Mouse (Mus musculus): ENCODE data around the gene Pde4c. TPM values are rescaled to one million over a fixed set of nuclear protein-coding genes. Genes with fewer than 3 reads are reported as not detected.

Gene Pde4c
- total and polyA plus RNA-seq, 3 experiments: 2.3 to 6.5 (median 4.7) TPM

GRCm38 (mm10) chr8:70764026-70764425 is 40.5 kb downstream of the Pde4c start:
- DNase-seq (ENCODE audit: extremely low read depth): no peak
- H3K27ac ChIP-seq (ENCODE audit: insufficient read depth, low read depth): no peak overlapping the region
- no peak overlapping the region for H3K4me3 ChIP-seq (replicated peaks in 1 of 3; ENCODE audit: low read depth in 2 of 3, low read length in 2 of 3, poor library complexity in 1 of 3)
- no peak overlapping the region for H3K4me2 ChIP-seq (ENCODE audit: insufficient read depth, low read depth, poor library complexity, severe bottlenecking)
- H3K4me1 ChIP-seq (ENCODE audit: control insufficient read depth in 1 of 2, insufficient read depth in 2 of 2): peaks cover 25 to 71% of the 10 kb centered on the region in 2 experiments
- in situ Hi-C loops (cut with MboI; ENCODE audit: low pct_ligation_motif_present, low pct_unique_long_range_greater_than_20kb, low sequenced_read_pairs) (loop anchor here (5.0 kb wide), 1 partner anchor 78 kb away; no protein-coding TSS in a partner anchor), dilution Hi-C loops (cut with MboI; ENCODE audit: extremely low pct_ligation_motif_present, extremely low pct_unique_long_range_greater_than_20kb, low sequenced_read_pairs) (no loop called here)
- no peak overlapping the region for H3K9ac ChIP-seq (ENCODE audit: insufficient read depth, low read depth)
- TF ChIP-seq ZKSCAN1 (IDR thresholded peaks at IDR 0.05; ENCODE audit: borderline replicate concordance, low read depth, low read length) (no peak), ETS1 (conservative IDR thresholded peaks at IDR 0.05; ENCODE audit: low read depth, low read length) (no peak), SIN3A (IDR thresholded peaks at IDR 0.05; ENCODE audit: low read length) (no peak), MYC (IDR thresholded peaks at IDR 0.05; ENCODE audit: low read depth, low read length) (no peak), ELF1 (IDR thresholded peaks at IDR 0.05; ENCODE audit: low read depth, low read length) (no peak), ZC3H11A (IDR thresholded peaks at IDR 0.05; ENCODE audit: low read depth, low read length) (no peak), CHD2 (IDR thresholded peaks at IDR 0.05; ENCODE audit: low read length) (no peak), BHLHE40 (IDR thresholded peaks at IDR 0.05; ENCODE audit: low read depth, low read length) (no peak), USF1 (IDR thresholded peaks at IDR 0.05; ENCODE audit: low read depth, low read length) (no peak), MAX (IDR thresholded peaks at IDR 0.05; ENCODE audit: low read length) (no peak), ZNF384 (IDR thresholded peaks at IDR 0.05; ENCODE audit: low read depth, low read length) (no peak), HCFC1 (IDR thresholded peaks at IDR 0.05; ENCODE audit: low read depth, low read length) (no peak), E2F4 (IDR thresholded peaks at IDR 0.05; ENCODE audit: insufficient replicate concordance, low read depth, low read length) (no peak), POLR2A (IDR thresholded peaks at IDR 0.05; ENCODE audit: low read depth, low read length) (no peak), GABPA (IDR thresholded peaks at IDR 0.05; ENCODE audit: insufficient replicate concordance, low read depth, low read length) (no peak), NELFE (IDR thresholded peaks at IDR 0.05; ENCODE audit: low read depth, low read length) (no peak), SMC3 (IDR thresholded peaks at IDR 0.05; ENCODE audit: low read depth, low read length) (no peak), PAX5 (IDR thresholded peaks at IDR 0.05; ENCODE audit: low read length) (no peak), KAT2A (IDR thresholded peaks at IDR 0.05; ENCODE audit: insufficient replicate concordance, low read length) (no peak)
- H3K79me2 ChIP-seq (replicated peaks; ENCODE audit: control insufficient read depth, extremely low read depth, insufficient read depth, poor library complexity, severe bottlenecking): no peaks in the 10 kb centered on the region
- H3K9me3 ChIP-seq (replicated peaks; ENCODE audit: low read length): no peaks in the 10 kb centered on the region
- peaks cover 17 to 43% of the 10 kb centered on the region in 2 experiments for H3K36me3 ChIP-seq (replicated peaks in 1 of 2; ENCODE audit: control insufficient read depth in 1 of 2, insufficient read depth in 1 of 2, low read length in 1 of 2)
- H3K27me3 ChIP-seq (replicated peaks): no peaks in the 10 kb centered on the region

DNA sequence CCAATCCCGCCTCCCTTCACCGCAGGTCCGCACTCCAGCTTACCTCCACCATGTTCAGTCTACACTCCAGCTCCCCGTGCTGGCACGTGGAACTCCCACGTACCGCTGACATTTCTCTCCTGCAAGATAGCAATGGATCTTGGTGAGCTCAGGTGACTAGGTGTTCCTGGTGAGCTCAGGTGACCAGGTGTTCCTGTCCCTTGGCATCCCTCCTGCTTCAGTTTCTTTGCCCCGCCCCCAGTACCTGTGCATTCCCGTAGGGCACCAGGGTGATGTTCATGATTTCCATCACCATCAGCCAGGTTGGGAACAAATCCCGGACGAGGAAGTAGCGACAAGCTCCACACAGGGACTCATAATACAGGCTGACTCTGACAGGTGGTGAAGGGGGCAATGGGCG is 41.2 kb downstream of the Pde4c start:
- in situ Hi-C loops (cut with MboI; ENCODE audit: low pct_ligation_motif_present, low pct_unique_long_range_greater_than_20kb, low sequenced_read_pairs) (loop anchor here (5.0 kb wide), 2 partner anchors 38 to 78 kb away; no protein-coding TSS in a partner anchor), dilution Hi-C loops (cut with MboI; ENCODE audit: extremely low pct_ligation_motif_present, extremely low pct_unique_long_range_greater_than_20kb, low sequenced_read_pairs) (no loop called here)
- no peak for TF ChIP-seq MEF2A (IDR thresholded peaks at IDR 0.05; ENCODE audit: borderline replicate concordance, low read depth, low read length)
- TF ChIP-seq PAX5 (IDR thresholded peaks at IDR 0.05; ENCODE audit: low read length): no peak
- no peak for TF ChIP-seq MAZ (IDR thresholded peaks at IDR 0.05; ENCODE audit: low read depth, low read length)
- TF ChIP-seq NELFE (IDR thresholded peaks at IDR 0.05; ENCODE audit: low read depth, low read length): no peak
- no peak for TF ChIP-seq MAX (IDR thresholded peaks at IDR 0.05; ENCODE audit: low read length)
- TF ChIP-seq TBP (conservative IDR thresholded peaks at IDR 0.05; ENCODE audit: low read depth, low read length): no peak
- TF ChIP-seq CHD1 (IDR thresholded peaks at IDR 0.05; ENCODE audit: low read depth, low read length): no peak
- no peak for TF ChIP-seq TCF12 (IDR thresholded peaks at IDR 0.05; ENCODE audit: low read depth, low read length)
- TF ChIP-seq USF1 (IDR thresholded peaks at IDR 0.05; ENCODE audit: low read depth, low read length): no peak
- TF ChIP-seq POLR2AphosphoS2 (IDR thresholded peaks at IDR 0.05; ENCODE audit: low read depth, low read length): no peak
- TF ChIP-seq GABPA (IDR thresholded peaks at IDR 0.05; ENCODE audit: insufficient replicate concordance, low read depth, low read length): no peak
- no peak for TF ChIP-seq ETS1 (conservative IDR thresholded peaks at IDR 0.05; ENCODE audit: low read depth, low read length)
- TF ChIP-seq USF2 (conservative IDR thresholded peaks at IDR 0.05; ENCODE audit: low read depth, low read length): no peak
- TF ChIP-seq RCOR1 (conservative IDR thresholded peaks at IDR 0.05; ENCODE audit: low read depth, low read length): no peak
- TF ChIP-seq JUND (conservative IDR thresholded peaks at IDR 0.05; ENCODE audit: low read depth, low read length): no peak
- no peak for TF ChIP-seq JUN (IDR thresholded peaks at IDR 0.05; ENCODE audit: insufficient read depth, low read depth, low read length)
- no peak for DNase-seq (ENCODE audit: extremely low read depth)
- Histone ChIP-seq H3K4me2 (ENCODE audit: insufficient read depth, low read depth, poor library complexity, severe bottlenecking) (no peak overlapping the region), H3K27ac (ENCODE audit: insufficient read depth, low read depth) (no peak overlapping the region), H3K4me3 (replicated peaks in 1 of 3; ENCODE audit: low read depth in 2 of 3, low read length in 2 of 3, poor library complexity in 1 of 3) (peak overlapping the region in 1 of 3 experiments; percentile 0), H3K9ac (ENCODE audit: insufficient read depth, low read depth) (no peak overlapping the region), H3K4me1 (ENCODE audit: control insufficient read depth in 1 of 2, insufficient read depth in 2 of 2) (peaks cover 30 to 73% of the 10 kb centered on the region in 2 experiments), H3K79me2 (replicated peaks; ENCODE audit: control insufficient read depth, extremely low read depth, insufficient read depth, poor library complexity, severe bottlenecking) (no peaks in the 10 kb centered on the region), H3K27me3 (replicated peaks) (no peaks in the 10 kb centered on the region), H3K36me3 (replicated peaks in 1 of 2; ENCODE audit: control insufficient read depth in 1 of 2, insufficient read depth in 1 of 2, low read length in 1 of 2) (peaks cover 20 to 47% of the 10 kb centered on the region in 2 experiments), H3K9me3 (replicated peaks; ENCODE audit: low read length) (no peaks in the 10 kb centered on the region)

Measured in CH12.LX (cell line).